Mouse (Mus musculus) heart, adult 2 months (tissue): ENCODE results near the gene Cpz. TPM values are rescaled to one million over a fixed set of nuclear protein-coding genes. Genes with fewer than 3 reads are reported as not detected.
A peak's percentile ranks its signal among the peaks of the same experiment; 100 is the strongest.

Experiments used
- DNase-seq, 2 experiments: peaks; one replicate each; pipeline ENCODE4 v3.0.0; 2021
- H3K27ac ChIP-seq: fragments of 200-600 bp; 2 replicates; pipeline ENCODE4 v1.8.1; 2022
- H3K27me3 ChIP-seq: fragments of 200-500 bp; 2 replicates; pipeline ENCODE4 v1.6.1; 2012; ENCODE audit warnings: mild to moderate bottlenecking, low read length, inconsistent platforms, mixed read lengths; ENCODE audit not compliant: control insufficient read depth, insufficient read depth
- H3K36me3 ChIP-seq: fragments of 200-500 bp; 2 replicates; pipeline ENCODE4 v1.6.1; 2012; ENCODE audit warnings: low read length, inconsistent platforms; ENCODE audit not compliant: control insufficient read depth, insufficient read depth
- H3K4me1 ChIP-seq: fragments of 200-500 bp; 2 replicates; pipeline ENCODE4 v1.6.1; 2011; ENCODE audit warnings: low read length; ENCODE audit not compliant: control insufficient read depth, insufficient read depth
- H3K4me3 ChIP-seq: fragments of 200-600 bp; 2 replicates; pipeline ENCODE4 v1.8.1; 2022
- H3K79me2 ChIP-seq: fragments of 200-500 bp; replicated peaks from 2 replicates; pipeline ENCODE4 v1.6.1; 2012; ENCODE audit warnings: mild to moderate bottlenecking, inconsistent platforms, low read length, moderate library complexity, mixed read lengths; ENCODE audit not compliant: control insufficient read depth, insufficient read depth
- H3K9ac ChIP-seq: fragments of 200-500 bp; 2 replicates; pipeline ENCODE4 v1.6.1; 2012; ENCODE audit warnings: low read depth, mild to moderate bottlenecking, control low read depth, inconsistent platforms, low read length, mixed read lengths
- CTCF ChIP-seq: fragments of 200-600 bp; IDR thresholded peaks from 2 replicates; pipeline ENCODE4 v1.8.1; 2022; ENCODE audit warnings: antibody characterized with exemption, mild to moderate bottlenecking, moderate library complexity
- EP300 ChIP-seq: fragments of 200-500 bp; IDR thresholded peaks from 2 replicates; pipeline ENCODE4 v1.6.1; 2011; ENCODE audit warnings: low read depth, low read length, control low read depth; ENCODE audit not compliant: insufficient read depth
- POLR2A ChIP-seq: fragments of 200-500 bp; IDR thresholded peaks from 2 replicates; pipeline ENCODE4 v1.6.1; 2011; ENCODE audit warnings: mild to moderate bottlenecking, low read depth, low read length, control low read depth; ENCODE audit not compliant: insufficient read depth
- WGBS: fragments of 180-500 bp; shearing (Covaris S2); methylation state at CpG from one replicate; pipeline ENCODE4 v1.1.7; 2018; 5-methylcytosine and 5-hydroxymethylcytosine counted together
- intact Hi-C: fragments of 180-260 bp; cut with DNase I; formaldehyde crosslinking; loops from one replicate; pipeline ENCODE4 v1.15.1; 2025
- polyA plus RNA-seq: library from polyadenylated mRNA; depleted of rRNA; stranded (reverse); fragments of >200 nt; gene quantifications from 2 replicates; pipeline ENCODE4 v1.2.3, GENCODE M21; 2012
- total RNA-seq, 2 experiments: library from RNA; stranded (reverse); gene quantifications; 2 replicates each; pipeline ENCODE4 v1.2.3; 2021

Cpz gene
- total and polyA plus RNA-seq, 3 experiments: 0.39 to 2.3 (median 0.50) TPM

DNA sequence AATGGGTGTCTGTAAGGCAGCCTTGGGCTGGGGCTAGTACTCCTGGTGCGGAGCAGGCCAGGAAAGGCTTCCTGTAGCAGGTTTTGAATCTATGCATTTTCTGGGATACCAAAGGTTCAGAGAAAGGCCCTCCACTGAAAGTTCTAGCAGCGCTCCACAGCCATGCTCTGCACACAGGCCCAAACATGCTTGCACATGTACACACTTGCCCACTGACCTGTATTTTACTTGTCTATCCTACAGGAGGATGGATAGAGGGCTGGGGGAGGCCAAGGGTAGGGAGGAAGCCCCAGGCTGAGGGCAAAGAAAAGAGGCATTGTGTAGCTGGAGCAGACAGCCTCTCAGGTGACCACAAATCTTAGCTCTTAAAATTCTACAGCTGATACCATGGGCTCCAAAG is 1.1 kb downstream of the Cpz start:
- Histone ChIP-seq H3K9ac (no peak overlapping the region), H3K4me1 (no peaks in the 10 kb centered on the region), H3K4me3 (no peak overlapping the region), H3K27ac (no peak overlapping the region), H3K36me3 (no peaks in the 10 kb centered on the region), H3K27me3 (peaks cover 4% of the 10 kb centered on the region), H3K79me2 (no peaks in the 10 kb centered on the region)
- WGBS: 65% methylated on average over 2 of the region's 2 CpGs
- TF ChIP-seq EP300 (no peak), CTCF (no peak), POLR2A (no peak)
- intact Hi-C loops: no loop called here
- DNase-seq: no peak

GRCm38 (mm10) chr5:35523735-35524134 is 1.8 kb downstream of the Cpz start:
- no peaks in the 10 kb centered on the region for H3K36me3 ChIP-seq
- no peaks in the 10 kb centered on the region for H3K4me1 ChIP-seq
- peaks cover 4% of the 10 kb centered on the region for H3K27me3 ChIP-seq
- H3K27ac ChIP-seq: no peak overlapping the region
- intact Hi-C loops: loop anchor here (1.0 kb wide), 2 partner anchors 40 to 190 kb away; no protein-coding TSS in a partner anchor
- TF ChIP-seq EP300: 0 out of 2 replicates have a peak, but pooled peaks have one; percentile 11
- TF ChIP-seq CTCF: peak; percentile 88
- no peak for TF ChIP-seq POLR2A
- DNase-seq: peak; percentile 46 to 74
- no peak overlapping the region for H3K4me3 ChIP-seq
- H3K9ac ChIP-seq: no peak overlapping the region
- no peaks in the 10 kb centered on the region for H3K79me2 ChIP-seq
- 1% methylated on average over 5 of the region's 5 CpGs for WGBS

DNA sequence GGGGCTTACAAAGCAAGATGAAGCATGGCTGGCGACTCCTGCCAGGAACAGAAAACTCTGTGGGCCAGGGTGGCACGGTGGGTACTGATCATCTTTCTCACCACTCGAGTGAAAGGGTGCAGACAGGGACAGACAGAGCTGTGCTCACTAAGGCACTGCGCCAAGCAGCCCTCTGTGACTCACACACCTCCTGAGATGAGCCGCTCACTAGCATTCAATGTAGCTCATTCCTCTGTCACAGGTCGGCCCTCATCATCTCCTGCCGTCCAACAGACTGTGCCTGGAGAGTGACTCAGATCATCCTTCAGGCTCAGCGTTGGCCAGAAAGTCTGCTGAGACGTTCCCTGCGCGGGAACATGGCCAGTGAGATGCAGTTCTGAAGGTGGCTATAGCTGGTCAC is 8.7 kb downstream of the Cpz start:
- Histone ChIP-seq H3K36me3 (no peaks in the 10 kb centered on the region), H3K79me2 (no peaks in the 10 kb centered on the region), H3K9ac (no peak overlapping the region), H3K27me3 (no peaks in the 10 kb centered on the region), H3K4me3 (no peak overlapping the region), H3K27ac (no peak overlapping the region), H3K4me1 (no peaks in the 10 kb centered on the region)
- TF ChIP-seq POLR2A (no peak), EP300 (no peak), CTCF (no peak)
- intact Hi-C loops: no loop called here
- WGBS: 71% methylated on average over 11 of the region's 11 CpGs
- DNase-seq: no peak

- H3K79me2 ChIP-seq: no peaks in the 10 kb centered on the region
- peak; percentile 14 to 31 for DNase-seq
- no peaks in the 10 kb centered on the region for H3K36me3 ChIP-seq
- intact Hi-C loops: loop anchor here (1.0 kb wide), 1 partner anchor 148 kb away; no protein-coding TSS in a partner anchor
- WGBS: 6% methylated on average over 5 of the region's 5 CpGs
- H3K9ac ChIP-seq: no peak overlapping the region
- H3K4me1 ChIP-seq: no peaks in the 10 kb centered on the region
- TF ChIP-seq POLR2A: no peak
- peak; percentile 81 for TF ChIP-seq CTCF
- TF ChIP-seq EP300: no peak
- no peak overlapping the region for H3K4me3 ChIP-seq
- no peak overlapping the region for H3K27ac ChIP-seq
- H3K27me3 ChIP-seq: no peaks in the 10 kb centered on the region
These were observed 14.9 kb downstream of the Cpz start for GRCm38 (mm10) chr5:35510589-35510988.

DNA sequence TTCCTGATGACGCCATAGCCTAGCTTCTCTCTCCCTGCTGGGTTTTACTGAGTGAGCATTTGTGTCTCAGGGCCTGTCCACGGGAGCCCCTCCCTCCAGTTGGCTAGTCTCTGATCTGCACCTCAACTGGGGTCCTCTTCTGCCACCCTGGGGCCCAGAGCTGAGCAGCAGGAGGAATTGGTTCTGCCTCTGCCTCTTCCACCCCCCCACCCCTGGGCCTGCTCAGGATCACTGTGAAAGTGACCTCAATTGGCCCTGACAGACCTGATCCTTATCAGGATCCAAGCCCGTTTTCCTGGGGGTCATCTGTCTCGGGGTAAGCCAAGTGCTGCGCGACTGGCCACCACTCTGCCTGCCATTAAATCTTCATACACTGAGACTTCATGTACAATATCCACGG is 20.5 kb downstream of the Cpz start:
- DNase-seq: no peak
- Histone ChIP-seq H3K27me3 (no peaks in the 10 kb centered on the region), H3K9ac (no peak overlapping the region), H3K4me1 (no peaks in the 10 kb centered on the region), H3K79me2 (no peaks in the 10 kb centered on the region), H3K27ac (no peak overlapping the region), H3K36me3 (no peaks in the 10 kb centered on the region), H3K4me3 (no peak overlapping the region)
- intact Hi-C loops: no loop called here
- no peak for TF ChIP-seq CTCF
- TF ChIP-seq POLR2A: no peak
- TF ChIP-seq EP300: no peak
- WGBS: 55% methylated on average over 7 of the region's 7 CpGs

GRCm38 (mm10) chr5:35497344-35497743 is 28.2 kb downstream of the Cpz start:
- Histone ChIP-seq H3K27me3 (no peaks in the 10 kb centered on the region), H3K27ac (no peak overlapping the region), H3K4me3 (no peak overlapping the region), H3K79me2 (no peaks in the 10 kb centered on the region), H3K4me1 (no peaks in the 10 kb centered on the region), H3K9ac (no peak overlapping the region), H3K36me3 (no peaks in the 10 kb centered on the region)
- intact Hi-C loops: no loop called here
- no peak for TF ChIP-seq POLR2A
- no peak for TF ChIP-seq EP300
- no peak for TF ChIP-seq CTCF
- 48% methylated on average over 7 of the region's 7 CpGs for WGBS
- DNase-seq: no peak
